Mouse (Mus musculus) liver, embryonic 16.5 days (tissue): Measurements from ENCODE around the gene Ctdspl2. TPM values are rescaled to one million over a fixed set of nuclear protein-coding genes. Genes with fewer than 3 reads are reported as not detected.
A peak's percentile ranks its signal among the peaks of the same experiment; 100 is the strongest.
"Not testable (repeated sequence)": the region's sequence is repeated elsewhere in the genome, so short reads cannot be mapped to it uniquely, and the experiment has no call there.

Experiments
- ATAC-seq: fragments of 200-750 bp; cut with Nextera tagmentation; 2 replicates; pipeline ENCODE4 v1.8.0; 2017; ENCODE audit warnings: low read depth, mild to moderate bottlenecking, moderate number of reproducible peaks, moderate library complexity
- H3K27ac ChIP-seq: fragments of 300-500 bp; sonication (generic); 2 replicates; pipeline ENCODE4 v1.5.1; 2014; ENCODE audit warnings: mild to moderate bottlenecking, low read length
- H3K27me3 ChIP-seq: fragments of 300-500 bp; sonication (generic); 2 replicates; pipeline ENCODE4 v1.6.1; 2014; ENCODE audit warnings: low read depth, low read length, mixed read lengths; ENCODE audit not compliant: control insufficient read depth, insufficient read depth
- H3K36me3 ChIP-seq: fragments of 300-500 bp; sonication (generic); 2 replicates; pipeline ENCODE4 v1.6.1; 2014; ENCODE audit warnings: mild to moderate bottlenecking; ENCODE audit not compliant: control insufficient read depth, insufficient read depth
- H3K4me1 ChIP-seq: fragments of 300-500 bp; sonication (generic); 2 replicates; pipeline ENCODE4 v1.6.1; 2014; ENCODE audit warnings: low read depth, low read length, mixed read lengths; ENCODE audit not compliant: control insufficient read depth
- H3K4me2 ChIP-seq: fragments of 300-500 bp; sonication (generic); 2 replicates; pipeline ENCODE4 v1.6.1; 2014; ENCODE audit warnings: low read depth, low read length, mixed read lengths
- H3K4me3 ChIP-seq: fragments of 300-500 bp; sonication (generic); 2 replicates; pipeline ENCODE4 v1.5.1; 2014; ENCODE audit warnings: low read depth, mild to moderate bottlenecking, low read length
- H3K9ac ChIP-seq: fragments of 300-500 bp; sonication (generic); 2 replicates; pipeline ENCODE4 v1.6.1; 2014; ENCODE audit warnings: low read depth, low read length
- H3K9me3 ChIP-seq: fragments of 300-500 bp; sonication (generic); replicated peaks from 2 replicates; pipeline ENCODE4 v1.6.1; 2016; ENCODE audit warnings: low read length; ENCODE audit not compliant: control insufficient read depth
- WGBS: fragments of 180-500 bp; shearing (Covaris S2); extraction: QIAGEN DNeasy Blood & Tissue Kit; methylation state at CpG from one replicate; pipeline ENCODE4 v1.1.7; 2014; ENCODE audit not compliant: insufficient replicate concordance; 5-methylcytosine and 5-hydroxymethylcytosine counted together
- polyA plus RNA-seq: library from polyadenylated mRNA; unstranded; fragments of >200 nt; fragmentation: Nextera tagmentation; extraction: Ambion mirVana; gene quantifications from 2 replicates; pipeline ENCODE4 v1.2.1, GENCODE M21; 2015

The Ctdspl2 gene
- 15.9 and 16.9 TPM in 2 replicates for polyA plus RNA-seq

DNA sequence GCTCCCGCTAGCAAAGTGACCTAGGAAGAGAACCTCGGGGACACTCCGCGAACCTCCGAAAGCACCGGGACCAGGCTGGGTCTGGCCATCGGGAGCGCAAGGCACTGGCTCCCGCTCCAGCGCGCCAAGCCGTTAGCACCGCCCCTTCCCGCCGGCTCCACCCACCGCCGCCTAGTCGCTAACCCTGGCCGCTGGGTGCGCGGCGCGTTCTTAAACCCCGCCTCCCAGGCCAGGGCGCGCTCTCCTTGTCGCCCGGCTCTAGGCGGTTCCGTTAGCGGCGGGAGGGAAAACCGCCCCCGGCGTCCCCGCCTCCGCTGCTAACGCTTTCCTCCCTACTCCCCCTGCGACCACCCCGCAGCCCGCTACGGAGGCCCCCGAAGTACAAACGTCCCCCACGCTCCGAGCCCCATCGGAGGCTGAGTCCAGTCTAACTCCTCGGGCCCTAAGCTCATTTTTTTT is at the start of gene Ctdspl2, which contains the start of gene Mageb3:
Ctdspl2 (plus strand) TSS at position 237 of the 459 bp plus-strand sequence.
Mageb3 (minus strand) TSS at position 328 of the 459 bp plus-strand sequence.
- peaks cover 13% of the 10 kb centered on the region for H3K4me1 ChIP-seq
- H3K27ac ChIP-seq, result peak within 1 kb of the TSS; percentile 93
- ATAC-seq, result peak; percentile 96
- no peaks in the 10 kb centered on the region for H3K9me3 ChIP-seq
- peak within 1 kb of the TSS; percentile 84 for H3K4me3 ChIP-seq
- H3K27me3 ChIP-seq, result no peaks in the 10 kb centered on the region
- under 1% methylated on average over 44 of the region's 48 CpGs for WGBS
- H3K9ac ChIP-seq, result peak within 1 kb of the TSS; percentile 87
- no peaks in the 10 kb centered on the region for H3K36me3 ChIP-seq
- peak within 1 kb of the TSS; percentile 88 for H3K4me2 ChIP-seq

DNA sequence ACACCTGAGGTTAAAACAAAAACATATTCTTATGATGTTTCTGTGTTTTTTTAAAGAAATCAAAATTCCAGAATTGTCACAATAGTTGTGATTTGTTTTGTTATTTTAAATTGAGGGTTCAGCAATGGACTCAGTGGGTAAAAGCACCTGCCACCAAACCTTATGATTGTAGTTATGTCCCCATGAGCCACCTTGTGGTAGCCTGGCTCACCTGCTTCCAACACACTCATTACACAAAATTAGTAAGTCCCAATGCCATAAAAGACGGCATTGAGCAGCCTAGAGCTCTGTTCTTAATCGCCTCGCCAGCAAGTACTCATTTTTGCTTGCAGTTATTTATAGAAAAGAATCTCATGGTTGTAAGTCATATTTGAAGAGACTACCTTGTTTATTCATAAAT is 45.8 kb upstream of the Ctdspl2 start:
- WGBS, result 71% methylated on average over 3 of the region's 3 CpGs
- Histone ChIP-seq H3K36me3 (no peaks in the 10 kb centered on the region; the same call in 1 of the 2 replicates), H3K9me3 (no peaks in the 10 kb centered on the region), H3K4me1 (no peaks in the 10 kb centered on the region), H3K4me3 (no peak overlapping the region), H3K27ac (no peak overlapping the region), H3K4me2 (no peak overlapping the region), H3K9ac (no peak overlapping the region), H3K27me3 (no peaks in the 10 kb centered on the region)
- ATAC-seq, result no peak

DNA sequence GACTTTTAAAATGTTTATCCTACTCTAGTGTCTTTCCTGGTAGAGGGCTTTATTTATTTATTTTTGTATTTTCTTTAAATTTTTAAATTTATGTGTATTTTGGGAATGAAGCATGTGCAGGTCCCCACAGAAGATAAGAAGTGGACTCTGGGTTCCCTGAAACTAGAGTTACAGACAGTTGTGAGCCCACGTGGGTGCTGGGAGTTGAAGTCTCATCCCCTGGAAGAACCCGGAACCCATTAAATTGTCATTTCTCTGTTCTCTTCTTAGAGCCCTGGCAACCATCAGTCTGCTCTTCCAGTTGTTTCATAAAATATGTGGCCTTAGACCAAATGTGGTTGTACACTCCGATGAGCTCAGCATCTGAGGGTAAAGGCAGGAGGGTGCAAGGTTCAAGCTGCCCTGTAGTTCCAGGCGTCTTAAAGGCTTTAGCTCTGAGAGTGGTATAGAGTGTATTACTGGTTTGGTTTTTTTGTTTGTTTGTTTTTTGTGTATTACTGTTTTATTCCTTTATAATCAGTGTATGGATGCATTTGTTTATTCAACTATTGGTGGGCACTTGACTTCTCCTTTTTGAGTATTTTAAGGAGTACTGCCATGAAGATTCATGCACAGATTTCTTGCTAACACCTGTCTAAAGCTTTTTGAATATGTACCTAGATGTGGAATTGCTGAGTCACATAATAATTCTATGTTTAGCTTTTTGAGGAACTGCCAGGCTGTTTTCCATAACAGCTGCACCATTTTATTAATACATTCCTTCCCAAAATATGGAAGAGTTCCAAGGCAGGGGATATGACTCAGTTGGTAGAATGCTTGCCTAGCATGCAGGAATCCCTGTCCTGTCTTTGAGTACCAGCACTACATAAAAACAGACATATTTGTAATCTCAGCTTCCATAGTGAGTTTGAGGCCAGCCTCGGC is 39.5 kb upstream of the Ctdspl2 start:
- no peak overlapping the region for H3K4me3 ChIP-seq
- H3K4me1 ChIP-seq, result no peaks in the 10 kb centered on the region
- no peak overlapping the region for H3K27ac ChIP-seq
- H3K4me2 ChIP-seq, result no peak overlapping the region
- no peaks in the 10 kb centered on the region for H3K36me3 ChIP-seq
- ATAC-seq, result no peak
- H3K9me3 ChIP-seq, result no peaks in the 10 kb centered on the region
- no peak overlapping the region for H3K9ac ChIP-seq
- WGBS, result 62% methylated on average over 5 of the region's 5 CpGs
- no peaks in the 10 kb centered on the region for H3K27me3 ChIP-seq

DNA sequence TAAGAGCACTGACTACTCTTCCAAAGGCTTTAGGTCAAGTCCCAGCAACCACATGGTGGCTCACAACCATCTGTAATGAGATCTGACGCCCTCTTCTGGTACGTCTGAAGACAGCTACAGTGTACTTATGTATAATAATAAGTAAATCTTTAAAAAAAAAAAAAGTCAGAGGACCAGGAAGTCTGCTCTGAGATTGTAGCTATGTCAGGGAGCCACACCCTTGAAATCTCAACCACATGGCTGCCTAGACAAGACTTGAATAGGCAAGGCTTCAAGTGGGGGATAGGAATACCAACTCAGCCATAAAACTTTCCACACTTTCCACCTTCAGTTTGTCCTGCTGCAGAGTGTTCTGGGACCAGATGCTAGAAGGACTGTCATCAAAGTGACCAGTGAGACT is 18.2 kb upstream of the Ctdspl2 start:
- H3K27me3 ChIP-seq, H3K4me3 ChIP-seq, H3K4me2 ChIP-seq, H3K27ac ChIP-seq, H3K4me1 ChIP-seq, H3K36me3 ChIP-seq, H3K9ac ChIP-seq, H3K9me3 ChIP-seq, ATAC-seq: not testable (repeated sequence)
- 46% methylated on average over 2 of the region's 2 CpGs for WGBS

DNA sequence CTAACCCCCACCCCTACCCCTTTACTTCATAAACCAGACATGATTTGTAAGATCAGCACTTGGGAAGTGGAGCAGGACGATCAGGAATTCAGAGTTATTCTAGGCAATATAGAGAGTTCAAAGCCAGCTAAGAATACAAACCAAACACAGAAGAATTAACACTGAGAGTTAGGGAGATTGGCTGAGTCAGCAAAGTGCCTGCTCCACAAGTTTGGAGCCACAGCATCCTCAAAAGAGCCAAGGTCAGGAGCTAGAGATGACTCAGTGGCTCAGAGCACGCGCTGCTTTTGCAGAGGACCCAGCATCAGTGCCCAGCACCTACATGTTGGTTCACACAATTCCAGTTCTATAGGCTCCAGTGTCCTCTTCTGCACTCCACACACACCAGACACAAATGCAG is 12.4 kb upstream of the Ctdspl2 start:
- Histone ChIP-seq H3K9me3 (no peaks in the 10 kb centered on the region), H3K27me3 (no peaks in the 10 kb centered on the region), H3K4me1 (no peaks in the 10 kb centered on the region), H3K4me3 (no peak overlapping the region), H3K9ac (no peak overlapping the region), H3K36me3 (no peaks in the 10 kb centered on the region), H3K27ac (no peak overlapping the region), H3K4me2 (no peak overlapping the region)
- ATAC-seq, result no peak
- 63% methylated on average over 3 of the region's 3 CpGs for WGBS

DNA sequence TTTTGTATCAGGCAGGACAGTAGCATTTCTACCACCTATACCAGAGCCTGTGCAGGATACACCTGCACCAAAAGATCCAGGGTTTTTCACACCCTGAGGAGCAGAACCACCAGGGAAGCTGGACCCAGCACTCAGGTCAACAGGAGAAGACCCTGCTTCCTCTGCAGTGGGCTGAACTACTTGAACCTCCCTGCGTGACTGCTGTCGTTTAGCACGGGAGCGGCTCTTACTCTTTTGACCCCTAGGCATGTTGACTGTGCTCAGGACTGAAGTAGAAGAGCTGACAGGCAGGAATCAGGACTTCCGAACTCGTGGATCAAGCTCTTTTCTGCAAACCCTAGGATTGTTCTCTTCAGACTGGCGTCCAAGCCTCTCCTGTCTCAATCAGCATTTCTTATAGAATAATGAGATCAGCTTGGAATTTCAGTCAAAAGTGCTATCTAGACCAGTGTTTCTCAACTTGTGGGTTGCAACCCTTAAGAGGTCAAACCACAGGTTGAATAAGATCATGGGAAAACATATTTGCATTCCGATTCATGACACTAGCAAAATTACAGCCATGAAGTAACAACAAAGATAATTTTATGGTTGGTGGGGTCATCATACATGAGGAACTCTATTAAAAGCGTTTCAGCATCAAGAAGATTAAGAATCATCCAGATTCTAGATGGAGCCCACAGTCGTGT is 687 bp upstream of the Ctdspl2 start:
- Histone ChIP-seq H3K9me3 (no peaks in the 10 kb centered on the region), H3K9ac (peak overlapping the region; percentile 87), H3K4me3 (peak overlapping the region; percentile 84), H3K4me1 (peaks cover 13% of the 10 kb centered on the region), H3K4me2 (peak overlapping the region; percentile 88), H3K27me3 (no peaks in the 10 kb centered on the region), H3K27ac (peak overlapping the region; percentile 47; the same call in 1 of the 2 replicates), H3K36me3 (no peaks in the 10 kb centered on the region)
- ATAC-seq, result no peak
- 15% methylated on average over 10 of the region's 10 CpGs for WGBS

DNA sequence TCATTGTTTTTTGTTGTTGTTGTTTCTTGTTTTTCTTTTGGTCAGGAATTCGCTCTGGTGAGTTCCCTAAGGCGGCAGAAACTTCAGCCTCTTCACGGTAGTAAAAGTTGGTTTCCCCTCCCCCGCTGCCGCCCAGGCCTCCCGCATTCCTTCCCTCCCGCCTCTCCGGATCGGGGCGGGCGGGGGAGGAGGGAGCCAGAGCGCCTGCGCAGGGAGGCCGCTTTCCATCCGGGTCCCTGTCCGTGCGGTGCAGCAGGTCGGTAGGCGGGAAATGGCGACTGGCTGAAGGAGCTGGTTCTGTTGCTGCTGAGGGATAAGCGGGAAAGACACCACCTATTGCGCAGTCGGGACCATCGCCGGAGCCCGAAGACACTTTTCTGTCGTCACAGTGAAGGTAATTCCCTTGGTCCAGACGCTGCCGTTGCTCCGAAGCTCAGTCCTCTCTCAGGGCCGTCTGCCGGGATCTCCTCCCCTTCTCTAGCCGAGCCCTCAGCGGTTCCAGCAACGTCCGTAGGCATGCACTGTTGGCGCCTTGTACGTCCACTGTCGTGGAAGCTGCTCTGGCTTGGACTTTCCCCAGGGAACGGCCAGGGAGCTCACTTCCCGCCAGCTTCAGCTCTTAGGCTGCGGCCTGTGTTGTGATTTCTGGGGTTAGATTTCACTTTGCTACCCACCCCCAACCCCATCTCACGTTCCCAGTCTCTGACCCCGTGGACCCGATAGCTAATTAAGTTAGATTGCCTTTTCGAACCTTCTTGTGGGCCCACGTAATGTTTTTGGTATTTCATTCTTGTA is 620 bp downstream of the Ctdspl2 start:
- peaks cover 13% of the 10 kb centered on the region for H3K4me1 ChIP-seq
- H3K9ac ChIP-seq, result peak overlapping the region; percentile 87
- no peaks in the 10 kb centered on the region for H3K9me3 ChIP-seq
- peak overlapping the region; percentile 88 for H3K4me2 ChIP-seq
- peak overlapping the region; percentile 84 for H3K4me3 ChIP-seq
- H3K27ac ChIP-seq, result peak overlapping the region; percentile 93
- H3K36me3 ChIP-seq, result no peaks in the 10 kb centered on the region
- WGBS, result under 1% methylated on average over 43 of the region's 47 CpGs
- peak; percentile 92 for ATAC-seq
- no peaks in the 10 kb centered on the region for H3K27me3 ChIP-seq

DNA sequence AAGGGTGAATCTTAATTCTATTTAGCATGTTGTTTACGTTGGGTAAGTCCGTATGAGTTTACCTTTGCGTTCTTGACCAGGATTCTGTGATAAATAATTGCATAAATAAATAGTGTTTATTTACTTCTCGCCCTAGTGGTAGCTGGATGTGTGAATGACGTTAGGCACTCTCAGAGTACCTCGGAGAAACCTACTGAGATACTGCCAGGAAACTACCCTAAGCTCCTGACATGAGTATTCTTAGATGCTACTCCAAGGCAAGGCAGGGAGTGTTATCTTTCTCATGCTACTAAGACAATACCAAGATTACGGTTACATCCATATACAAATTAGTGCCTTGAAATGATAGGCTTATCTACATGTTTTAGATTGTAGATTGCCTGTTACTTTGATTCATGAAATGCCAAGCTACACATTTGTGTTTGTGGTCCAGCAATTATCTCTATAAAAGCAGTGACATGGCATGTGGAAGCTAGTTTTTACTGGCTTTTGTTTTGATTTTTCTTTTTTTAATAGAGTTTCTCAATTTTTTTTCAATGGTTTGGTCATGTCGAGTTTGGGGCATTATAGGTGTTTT is 1.5 kb downstream of the Ctdspl2 start:
- Histone ChIP-seq H3K9ac (peak overlapping the region; percentile 87), H3K4me2 (peak overlapping the region; percentile 88), H3K4me1 (peaks cover 13% of the 10 kb centered on the region), H3K4me3 (peak overlapping the region; percentile 84), H3K9me3 (no peaks in the 10 kb centered on the region), H3K27ac (no peak overlapping the region; the same call in 1 of the 2 replicates), H3K27me3 (no peaks in the 10 kb centered on the region), H3K36me3 (peaks cover 3% of the 10 kb centered on the region)
- 4% methylated on average over 8 of the region's 8 CpGs for WGBS
- ATAC-seq, result no peak
